Mouse (Mus musculus) limb, embryonic 12.5 days (tissue): ENCODE measurements around the gene Exosc5. TPM values are rescaled to one million over a fixed set of nuclear protein-coding genes. Genes with fewer than 3 reads are reported as not detected.

Experiments used
- ATAC-seq: fragments of 200-750 bp; cut with Nextera tagmentation; 2 replicates; pipeline ENCODE4 v1.8.0; 2017; ENCODE audit warnings: low read depth, moderate TSS enrichment; ENCODE audit not compliant: insufficient number of reproducible peaks, insufficient read depth, low FRiP score, low TSS enrichment
- H3K27ac ChIP-seq: fragments of 300-500 bp; sonication (generic); 2 replicates; pipeline ENCODE4 v1.5.1; 2016; ENCODE audit warnings: mild to moderate bottlenecking, moderate library complexity
- H3K27me3 ChIP-seq: fragments of 300-500 bp; sonication (generic); 2 replicates; pipeline ENCODE4 v1.6.1; 2016; ENCODE audit warnings: mild to moderate bottlenecking, moderate library complexity
- H3K36me3 ChIP-seq: fragments of 300-500 bp; sonication (generic); 2 replicates; pipeline ENCODE4 v1.6.1; 2016; ENCODE audit warnings: mild to moderate bottlenecking, moderate library complexity
- H3K4me1 ChIP-seq: fragments of 300-500 bp; sonication (generic); replicated peaks from 2 replicates; pipeline ENCODE4 v1.6.1; 2016
- H3K4me2 ChIP-seq: fragments of 300-500 bp; sonication (generic); 2 replicates; pipeline ENCODE4 v1.6.1; 2016; ENCODE audit warnings: mild to moderate bottlenecking, moderate library complexity
- H3K4me3 ChIP-seq: fragments of 300-500 bp; sonication (generic); replicated peaks from 2 replicates; pipeline ENCODE4 v1.5.1; 2016; ENCODE audit warnings: mild to moderate bottlenecking
- H3K9ac ChIP-seq: fragments of 300-500 bp; sonication (generic); replicated peaks from 2 replicates; pipeline ENCODE4 v1.6.1; 2016; ENCODE audit warnings: mild to moderate bottlenecking, moderate library complexity
- H3K9me3 ChIP-seq: fragments of 300-500 bp; sonication (generic); 2 replicates; pipeline ENCODE4 v1.6.1; 2016; ENCODE audit warnings: mild to moderate bottlenecking, moderate library complexity
- WGBS: fragments of 180-500 bp; shearing (Covaris S2); methylation state at CpG from one replicate; pipeline ENCODE4 v1.1.7; 2016; 5-methylcytosine and 5-hydroxymethylcytosine counted together
- polyA plus RNA-seq: library from polyadenylated mRNA; unstranded; fragments of >200 nt; fragmentation: Nextera tagmentation; extraction: Ambion mirVana; gene quantifications from 2 replicates; pipeline ENCODE4 v1.2.1, GENCODE M21; 2016

The Exosc5 gene
- polyA plus RNA-seq, 1 experiment from 2014 or later: 74.2 TPM

- WGBS: 33% methylated on average over 5 of the region's 5 CpGs
- ATAC-seq: no peak
- Histone ChIP-seq H3K4me3 (no peak overlapping the region), H3K4me1 (peaks cover 36% of the 10 kb centered on the region), H3K27me3 (peaks cover 67% of the 10 kb centered on the region), H3K36me3 (no peaks in the 10 kb centered on the region), H3K9me3 (no peaks in the 10 kb centered on the region; the same call in 1 of the 2 replicates), H3K27ac (no peak overlapping the region), H3K4me2 (peak overlapping the region; percentile 87), H3K9ac (no peak overlapping the region)
Observed at GRCm38 (mm10) chr7:25690051-25690450, 31.1 kb downstream of the Exosc5 start.

GRCm38 (mm10) chr7:25694104-25694503, 35.1 kb downstream of the Exosc5 start:
- Histone ChIP-seq H3K27me3 (peaks cover 27% of the 10 kb centered on the region), H3K36me3 (no peaks in the 10 kb centered on the region), H3K4me3 (no peak overlapping the region), H3K9ac (no peak overlapping the region), H3K27ac (no peak overlapping the region), H3K4me1 (peaks cover 4% of the 10 kb centered on the region), H3K4me2 (no peak overlapping the region), H3K9me3 (no peaks in the 10 kb centered on the region; the same call in 1 of the 2 replicates)
- no peak for ATAC-seq
- 74% methylated on average over 8 of the region's 8 CpGs for WGBS

GRCm38 (mm10) chr7:25699851-25700250, 40.9 kb downstream of the Exosc5 start:
- H3K9me3 ChIP-seq: peaks cover 17% of the 10 kb centered on the region; the same call in 1 of the 2 replicates
- no peak overlapping the region for H3K4me3 ChIP-seq
- no peak for ATAC-seq
- H3K4me2 ChIP-seq: no peak overlapping the region
- H3K36me3 ChIP-seq: no peaks in the 10 kb centered on the region
- H3K27ac ChIP-seq: no peak overlapping the region
- H3K9ac ChIP-seq: no peak overlapping the region
- WGBS: 62% methylated on average over 13 of the region's 13 CpGs
- H3K4me1 ChIP-seq: peaks cover 5% of the 10 kb centered on the region; the same call in 1 of the 2 replicates
- peaks cover 15% of the 10 kb centered on the region for H3K27me3 ChIP-seq

- no peak overlapping the region for H3K9ac ChIP-seq
- H3K4me1 ChIP-seq: peaks cover 9% of the 10 kb centered on the region; the same call in 1 of the 2 replicates
- H3K36me3 ChIP-seq: no peaks in the 10 kb centered on the region
- H3K4me3 ChIP-seq: no peak overlapping the region
- H3K4me2 ChIP-seq: no peak overlapping the region
- peaks cover 20% of the 10 kb centered on the region for H3K27me3 ChIP-seq
- 77% methylated on average over 12 of the region's 12 CpGs for WGBS
- peaks cover 17% of the 10 kb centered on the region; the same call in 1 of the 2 replicates for H3K9me3 ChIP-seq
- no peak for ATAC-seq
- no peak overlapping the region for H3K27ac ChIP-seq
Observed at GRCm38 (mm10) chr7:25700732-25701131, 41.8 kb downstream of the Exosc5 start.

- H3K4me3 ChIP-seq: no peak overlapping the region
- peaks cover 16% of the 10 kb centered on the region; the same call in 1 of the 2 replicates for H3K4me1 ChIP-seq
- 94% methylated on average over 2 of the region's 2 CpGs for WGBS
- peaks cover 20% of the 10 kb centered on the region for H3K27me3 ChIP-seq
- H3K36me3 ChIP-seq: no peaks in the 10 kb centered on the region
- ATAC-seq: no peak
- no peak overlapping the region for H3K4me2 ChIP-seq
- H3K9me3 ChIP-seq: peaks cover 17% of the 10 kb centered on the region; the same call in 1 of the 2 replicates
- no peak overlapping the region for H3K9ac ChIP-seq
- H3K27ac ChIP-seq: no peak overlapping the region
Observed at GRCm38 (mm10) chr7:25702350-25702749, 43.4 kb downstream of the Exosc5 start.

- peak overlapping the region; percentile 35; the same call in 1 of the 2 replicates for H3K9ac ChIP-seq
- H3K4me3 ChIP-seq: no peak overlapping the region
- H3K27me3 ChIP-seq: peaks cover 20% of the 10 kb centered on the region
- H3K4me1 ChIP-seq: peaks cover 27% of the 10 kb centered on the region
- no peak overlapping the region for H3K27ac ChIP-seq
- WGBS: 28% methylated on average over 10 of the region's 10 CpGs
- H3K4me2 ChIP-seq: no peak overlapping the region
- no peak for ATAC-seq
- H3K36me3 ChIP-seq: no peaks in the 10 kb centered on the region
- H3K9me3 ChIP-seq: peaks cover 17% of the 10 kb centered on the region; the same call in 1 of the 2 replicates
Observed at GRCm38 (mm10) chr7:25703793-25704494, 45.0 kb downstream of the Exosc5 start.

- 4% methylated on average over 28 of the region's 37 CpGs for WGBS
- Histone ChIP-seq H3K36me3 (no peaks in the 10 kb centered on the region), H3K27ac (no peak overlapping the region), H3K9me3 (peaks cover 17% of the 10 kb centered on the region; the same call in 1 of the 2 replicates), H3K4me3 (peak overlapping the region; percentile 37), H3K4me2 (peak overlapping the region; percentile 66), H3K4me1 (peaks cover 29% of the 10 kb centered on the region), H3K27me3 (peaks cover 20% of the 10 kb centered on the region), H3K9ac (peak overlapping the region; percentile 27; the same call in 1 of the 2 replicates)
- no peak for ATAC-seq
Observed at GRCm38 (mm10) chr7:25704716-25705364, 45.9 kb downstream of the Exosc5 start.

GRCm38 (mm10) chr7:25705801-25706251, 46.9 kb downstream of the Exosc5 start:
- Histone ChIP-seq H3K36me3 (no peaks in the 10 kb centered on the region), H3K4me1 (peaks cover 39% of the 10 kb centered on the region), H3K9ac (no peak overlapping the region), H3K27ac (no peak overlapping the region), H3K4me2 (no peak overlapping the region), H3K9me3 (peaks cover 14% of the 10 kb centered on the region; the same call in 1 of the 2 replicates), H3K27me3 (peaks cover 23% of the 10 kb centered on the region), H3K4me3 (no peak overlapping the region)
- ATAC-seq: no peak
- WGBS: 63% methylated on average over 6 of the region's 6 CpGs

- peaks cover 23% of the 10 kb centered on the region for H3K27me3 ChIP-seq
- peaks cover 7% of the 10 kb centered on the region; the same call in 1 of the 2 replicates for H3K9me3 ChIP-seq
- 45% methylated on average over 7 of the region's 7 CpGs for WGBS
- 0 out of 2 replicates have a peak, but pooled peaks cover 5% of the 10 kb centered on the region for H3K36me3 ChIP-seq
- H3K27ac ChIP-seq: no peak overlapping the region; the same call in 1 of the 2 replicates
- no peak overlapping the region for H3K4me3 ChIP-seq
- ATAC-seq: no peak
- H3K9ac ChIP-seq: no peak overlapping the region
- H3K4me2 ChIP-seq: no peak overlapping the region
- peaks cover 48% of the 10 kb centered on the region for H3K4me1 ChIP-seq
Observed at GRCm38 (mm10) chr7:25706578-25707170, 47.7 kb downstream of the Exosc5 start.

- H3K4me2 ChIP-seq: no peak overlapping the region
- H3K36me3 ChIP-seq: peaks cover 13% of the 10 kb centered on the region
- peaks cover 23% of the 10 kb centered on the region for H3K27me3 ChIP-seq
- peaks cover 58% of the 10 kb centered on the region for H3K4me1 ChIP-seq
- 0 out of 2 replicates have a peak, but pooled peaks have one; percentile 21 for ATAC-seq
- H3K27ac ChIP-seq: peak overlapping the region; percentile 54
- 0 out of 2 replicates have a peak overlapping the region, but pooled peaks have one; percentile 24 for H3K9ac ChIP-seq
- WGBS: 65% methylated on average over 15 of the region's 15 CpGs
- no peaks in the 10 kb centered on the region for H3K9me3 ChIP-seq
- no peak overlapping the region for H3K4me3 ChIP-seq
Observed at GRCm38 (mm10) chr7:25707581-25708292, 48.8 kb downstream of the Exosc5 start.
